Mouse (Mus musculus) forebrain, embryonic 14.5 days (tissue): Measurements from ENCODE around the gene Atxn1. TPM values are rescaled to one million over a fixed set of nuclear protein-coding genes. Genes with fewer than 3 reads are reported as not detected.

Experiments used
- ATAC-seq: fragments of 200-750 bp; cut with Nextera tagmentation; 2 replicates; pipeline ENCODE4 v1.8.0; 2017; ENCODE audit warnings: mild to moderate bottlenecking, moderate library complexity
- DNase-seq: peaks from one replicate; pipeline ENCODE4 v3.0.0-alpha.2; 2015; ENCODE audit warnings: low spot score
- H3K27ac ChIP-seq: fragments of 300-500 bp; sonication (generic); 2 replicates; pipeline ENCODE4 v1.5.1; 2014; ENCODE audit warnings: low read depth, mild to moderate bottlenecking, control low read depth, low read length, moderate library complexity
- H3K27me3 ChIP-seq: fragments of 300-500 bp; sonication (generic); replicated peaks from 2 replicates; pipeline ENCODE4 v1.6.1; 2014; ENCODE audit warnings: low read length, control low read depth, mixed read lengths; ENCODE audit not compliant: control insufficient read depth, insufficient read depth
- H3K36me3 ChIP-seq: fragments of 300-500 bp; sonication (generic); 2 replicates; pipeline ENCODE4 v1.6.1; 2014; ENCODE audit warnings: low read length, control low read depth; ENCODE audit not compliant: control insufficient read depth, insufficient read depth
- H3K4me1 ChIP-seq: fragments of 300-500 bp; sonication (generic); 2 replicates; pipeline ENCODE4 v1.6.1; 2014; ENCODE audit warnings: antibody characterized with exemption, low read length, control low read depth; ENCODE audit not compliant: control insufficient read depth, insufficient read depth
- H3K4me2 ChIP-seq: fragments of 300-500 bp; sonication (generic); 2 replicates; pipeline ENCODE4 v1.6.1; 2014; ENCODE audit warnings: mild to moderate bottlenecking, control low read depth, low read length
- H3K4me3 ChIP-seq: fragments of 300-500 bp; sonication (generic); 2 replicates; pipeline ENCODE4 v1.5.1; 2014; ENCODE audit warnings: low read depth, low read length, control low read depth
- H3K9ac ChIP-seq: fragments of 300-500 bp; sonication (generic); 2 replicates; pipeline ENCODE4 v1.6.1; 2014; ENCODE audit warnings: mild to moderate bottlenecking, low read length, control low read depth, moderate library complexity
- H3K9me3 ChIP-seq: fragments of 300-500 bp; sonication (generic); replicated peaks from 2 replicates; pipeline ENCODE4 v1.6.1; 2016; ENCODE audit warnings: low read length, control low read depth, mixed read lengths; ENCODE audit not compliant: control insufficient read depth
- WGBS: fragments of 180-500 bp; shearing (Covaris S2); extraction: QIAGEN DNeasy Blood & Tissue Kit; methylation state at CpG from one replicate; pipeline ENCODE4 v1.1.7; 2014; 5-methylcytosine and 5-hydroxymethylcytosine counted together
- polyA plus RNA-seq: library from polyadenylated mRNA; unstranded; fragments of >200 nt; fragmentation: Nextera tagmentation; extraction: Ambion mirVana; gene quantifications from 2 replicates; pipeline ENCODE4 v1.2.1, GENCODE M21; 2014

Gene Atxn1
- polyA plus RNA-seq, 1 experiment from 2014 or later = 4.3 TPM

- Histone ChIP-seq H3K9ac (no peak overlapping the region), H3K4me3 (no peak overlapping the region), H3K27ac (no peak overlapping the region), H3K36me3 (no peaks in the 10 kb centered on the region), H3K4me1 (no peaks in the 10 kb centered on the region), H3K27me3 (no peaks in the 10 kb centered on the region), H3K9me3 (no peaks in the 10 kb centered on the region), H3K4me2 (no peak overlapping the region)
- DNase-seq (no peak), ATAC-seq (no peak)
- WGBS = 96% methylated on average over 7 of the region's 7 CpGs
Observed at GRCm38 (mm10) chr13:45849145-45850023, 115.4 kb downstream of the Atxn1 start.

GRCm38 (mm10) chr13:45842511-45843055, 122.2 kb downstream of the Atxn1 start:
- no peaks in the 10 kb centered on the region for H3K36me3 ChIP-seq
- no peak overlapping the region for H3K4me3 ChIP-seq
- no peaks in the 10 kb centered on the region for H3K4me1 ChIP-seq
- 79% methylated on average over 5 of the region's 5 CpGs for WGBS
- ATAC-seq (no peak), DNase-seq (no peak)
- H3K9me3 ChIP-seq = no peaks in the 10 kb centered on the region
- H3K27ac ChIP-seq = no peak overlapping the region
- H3K4me2 ChIP-seq = no peak overlapping the region
- no peaks in the 10 kb centered on the region for H3K27me3 ChIP-seq
- no peak overlapping the region for H3K9ac ChIP-seq

- DNase-seq = no peak
- Histone ChIP-seq H3K9ac (no peak overlapping the region), H3K4me3 (no peak overlapping the region), H3K4me2 (no peak overlapping the region), H3K4me1 (no peaks in the 10 kb centered on the region), H3K9me3 (no peaks in the 10 kb centered on the region), H3K27ac (no peak overlapping the region), H3K36me3 (no peaks in the 10 kb centered on the region), H3K27me3 (no peaks in the 10 kb centered on the region)
- ATAC-seq = no peak
- 81% methylated on average over 7 of the region's 7 CpGs for WGBS
Observed at GRCm38 (mm10) chr13:45839901-45840300, 124.9 kb downstream of the Atxn1 start.

GRCm38 (mm10) chr13:45837609-45838220, 127.1 kb downstream of the Atxn1 start:
- no peak overlapping the region for H3K9ac ChIP-seq
- H3K4me3 ChIP-seq = no peak overlapping the region
- WGBS = 93% methylated on average over 8 of the region's 8 CpGs
- no peaks in the 10 kb centered on the region for H3K9me3 ChIP-seq
- no peaks in the 10 kb centered on the region for H3K27me3 ChIP-seq
- ATAC-seq (no peak), DNase-seq (no peak)
- no peaks in the 10 kb centered on the region for H3K36me3 ChIP-seq
- no peaks in the 10 kb centered on the region for H3K4me1 ChIP-seq
- no peak overlapping the region for H3K27ac ChIP-seq
- H3K4me2 ChIP-seq = no peak overlapping the region

DNA sequence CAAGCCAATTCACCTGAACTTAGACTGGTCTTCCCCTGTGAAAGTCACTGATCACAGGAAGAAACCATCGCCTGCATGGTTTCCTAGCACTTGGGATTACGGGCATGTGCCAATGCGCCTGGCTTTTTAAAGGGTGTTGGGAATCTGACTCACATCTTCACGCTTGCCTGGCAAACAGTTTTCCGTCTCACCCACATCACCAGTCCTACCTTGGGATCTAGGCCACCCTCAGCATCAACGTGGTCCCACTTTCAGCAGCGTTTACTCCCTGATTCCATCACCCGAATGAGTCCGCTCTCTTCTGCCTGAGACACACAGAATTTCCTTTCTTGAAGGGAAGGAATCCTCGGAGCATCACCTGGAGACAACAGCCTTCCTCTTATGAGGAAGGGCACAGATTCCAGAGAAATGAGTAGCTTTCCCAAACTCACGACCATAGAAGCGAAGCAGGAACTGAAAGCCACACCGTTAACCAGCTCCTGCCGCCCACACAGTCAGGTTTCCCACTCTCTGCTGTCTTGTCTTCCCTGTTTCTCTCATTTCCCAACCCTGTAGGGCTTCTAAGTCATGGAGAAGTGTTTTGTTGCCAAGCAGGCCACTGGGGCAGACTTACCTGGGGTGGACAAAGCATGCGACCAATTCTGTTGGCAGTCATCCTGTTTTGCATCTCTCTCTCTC, 128.3 kb downstream of the Atxn1 start:
- Histone ChIP-seq H3K4me1 (no peaks in the 10 kb centered on the region), H3K36me3 (no peaks in the 10 kb centered on the region), H3K9ac (no peak overlapping the region), H3K9me3 (no peaks in the 10 kb centered on the region), H3K4me2 (no peak overlapping the region), H3K27ac (no peak overlapping the region), H3K27me3 (no peaks in the 10 kb centered on the region), H3K4me3 (no peak overlapping the region)
- no peak for DNase-seq
- no peak for ATAC-seq
- WGBS = 94% methylated on average over 15 of the region's 15 CpGs

GRCm38 (mm10) chr13:45834300-45834699, 130.5 kb downstream of the Atxn1 start:
- Histone ChIP-seq H3K27ac (no peak overlapping the region), H3K9ac (no peak overlapping the region), H3K4me1 (no peaks in the 10 kb centered on the region), H3K4me2 (no peak overlapping the region), H3K36me3 (no peaks in the 10 kb centered on the region), H3K9me3 (no peaks in the 10 kb centered on the region), H3K27me3 (no peaks in the 10 kb centered on the region), H3K4me3 (no peak overlapping the region)
- DNase-seq (no peak), ATAC-seq (no peak)
- WGBS = 88% methylated on average over 2 of the region's 2 CpGs

- no peaks in the 10 kb centered on the region for H3K4me1 ChIP-seq
- 86% methylated on average over 11 of the region's 11 CpGs for WGBS
- no peak for ATAC-seq
Observed at GRCm38 (mm10) chr13:45832695-45833350, 132.0 kb downstream of the Atxn1 start.

GRCm38 (mm10) chr13:45829341-45829936, 135.4 kb downstream of the Atxn1 start:
- H3K9ac ChIP-seq = no peak overlapping the region
- WGBS = 85% methylated on average over 8 of the region's 8 CpGs
- no peak overlapping the region for H3K27ac ChIP-seq
- H3K4me2 ChIP-seq = no peak overlapping the region
- ATAC-seq (no peak), DNase-seq (no peak)
- no peaks in the 10 kb centered on the region for H3K9me3 ChIP-seq
- H3K4me1 ChIP-seq = peaks cover 3% of the 10 kb centered on the region; the same call in 1 of the 2 replicates
- H3K36me3 ChIP-seq = no peaks in the 10 kb centered on the region
- no peak overlapping the region for H3K4me3 ChIP-seq
- no peaks in the 10 kb centered on the region for H3K27me3 ChIP-seq

More at GRCm38 (mm10) chr13:45832695-45833350, 132.0 kb downstream of the Atxn1 start:
- H3K27ac ChIP-seq = no peak overlapping the region
- H3K9me3 ChIP-seq = no peaks in the 10 kb centered on the region
- no peak overlapping the region for H3K4me3 ChIP-seq
- H3K27me3 ChIP-seq = no peaks in the 10 kb centered on the region
- H3K36me3 ChIP-seq = no peaks in the 10 kb centered on the region
- no peak overlapping the region for H3K4me2 ChIP-seq
- H3K9ac ChIP-seq = no peak overlapping the region
- no peak for DNase-seq
